Mouse (Mus musculus) heart, postnatal 10 days (tissue): ENCODE data around the gene Ppid. TPM values are rescaled to one million over a fixed set of nuclear protein-coding genes. Genes with fewer than 3 reads are reported as not detected.
A peak's percentile ranks its signal among the peaks of the same experiment; 100 is the strongest.
"Not testable (repeated sequence)": the region's sequence is repeated elsewhere in the genome, so short reads cannot be mapped to it uniquely, and the experiment has no call there.

Experiments used
- DNase-seq, 2 experiments: peaks; one replicate each; pipeline ENCODE4 v3.0.0; 2021
- intact Hi-C: fragments of 180-260 bp; cut with DNase I; formaldehyde crosslinking; loops from one replicate; pipeline ENCODE4 v1.15.1; 2025
- total RNA-seq, 2 experiments: library from RNA; stranded (reverse); gene quantifications; 2 replicates each; pipeline ENCODE4 v1.2.3; 2021

The Ppid gene
- total RNA-seq, 2 experiments from 2014 or later = 36.0 to 39.4 TPM

GRCm38 (mm10) chr3:79568629-79569350 lies 22.4 kb upstream of the Ppid start:
- intact Hi-C loops = no loop called here

GRCm38 (mm10) chr3:79569351-79569681 lies 21.8 kb upstream of the Ppid start:
- no peak for DNase-seq
- intact Hi-C loops = no loop called here

More at GRCm38 (mm10) chr3:79568629-79569350, 22.4 kb upstream of the Ppid start:
- no peak for DNase-seq

- intact Hi-C loops = no loop called here
- no peak for DNase-seq
These were observed 18.7 kb upstream of the Ppid start for GRCm38 (mm10) chr3:79572399-79572798.

GRCm38 (mm10) chr3:79573376-79573775 lies 17.8 kb upstream of the Ppid start:
- intact Hi-C loops, DNase-seq: not testable (repeated sequence)

GRCm38 (mm10) chr3:79574336-79574735 lies 16.8 kb upstream of the Ppid start:
- DNase-seq = no peak
- intact Hi-C loops = no loop called here

- DNase-seq = no peak
- intact Hi-C loops = no loop called here
These were observed 15.3 kb upstream of the Ppid start for GRCm38 (mm10) chr3:79575576-79576467.

GRCm38 (mm10) chr3:79576468-79576816 lies 14.7 kb upstream of the Ppid start:
- DNase-seq = no peak
- intact Hi-C loops = no loop called here

- DNase-seq = no peak
- intact Hi-C loops = no loop called here
These were observed 14.3 kb upstream of the Ppid start for GRCm38 (mm10) chr3:79576865-79577264.

- no peak for DNase-seq
- intact Hi-C loops = no loop called here
These were observed 13.5 kb upstream of the Ppid start for GRCm38 (mm10) chr3:79577606-79578005.

- intact Hi-C loops = no loop called here
- DNase-seq = no peak
These were observed 13.0 kb upstream of the Ppid start for GRCm38 (mm10) chr3:79578164-79578563.

- DNase-seq = no peak
These were observed 11.1 kb upstream of the Ppid start for GRCm38 (mm10) chr3:79579891-79580575.

GRCm38 (mm10) chr3:79586804-79587203 lies 4.3 kb upstream of the Ppid start:
- DNase-seq = peak; percentile 92 to 95
- intact Hi-C loops = loop anchor here (1.0 to 10.0 kb wide), 7 partner anchors 70 to 628 kb away; partner anchors contain the start of gene Rapgef2

More at GRCm38 (mm10) chr3:79579891-79580575, 11.1 kb upstream of the Ppid start:
- intact Hi-C loops = loop anchor here (10.0 kb wide), 1 partner anchor 475 kb away; no protein-coding TSS in a partner anchor

GRCm38 (mm10) chr3:79589671-79590070 lies 1.5 kb upstream of the Ppid start:
- no peak for DNase-seq
- intact Hi-C loops = loop anchor here (5.0 to 10.0 kb wide), 3 partner anchors 72 to 485 kb away; partner anchors contain the start of gene Rapgef2

- DNase-seq = no peak
- intact Hi-C loops = no loop called here
These were observed 790 bp downstream of the Ppid start for GRCm38 (mm10) chr3:79591793-79592471.

- intact Hi-C loops = no loop called here
- DNase-seq = peak; percentile 15 to 51
These were observed 4.3 kb downstream of the Ppid start for GRCm38 (mm10) chr3:79595468-79595867.

- intact Hi-C loops = no loop called here
- DNase-seq = no peak
These were observed 18.7 kb downstream of the Ppid start for GRCm38 (mm10) chr3:79609886-79610285.

GRCm38 (mm10) chr3:79627484-79628181 lies 36.5 kb downstream of the Ppid start:
- intact Hi-C loops = no loop called here
- DNase-seq = peak in 1 of 2 experiments; percentile 7

- intact Hi-C loops = no loop called here
- DNase-seq = peak in 1 of 2 experiments; percentile 82
These were observed 37.0 kb downstream of the Ppid start for GRCm38 (mm10) chr3:79628182-79628560.

- intact Hi-C loops = no loop called here
- DNase-seq = peak; percentile 96 to 98
These were observed 37.6 kb downstream of the Ppid start, which contains the start of gene 4930579G24Rik for GRCm38 (mm10) chr3:79628561-79629415. 4930579G24Rik (plus strand) TSS chr3:79629079.
